9 mouse cellular contexts compared by ENCODE assay signal in genomic region chr4:87785132-87786074, GRCm38 (mm10).
A peak's percentile ranks its signal among the peaks of the same experiment; 100 is the strongest.
DNase-seq lines count a peak whose midpoint lies in the region; ATAC-seq and TF ChIP-seq lines count a peak whose summit lies in the region.
"Had no signal": no experiment of that assay in that cellular context is flagged by ENCODE, and none has a peak within 500 bp of the region (broad histone marks: within the 10 kb centered on the region; RNA-seq: fewer than 3 reads in every experiment).

No protein-coding gene starts in this region.

- 40% methylated on average over 12 of the region's 12 CpGs for WGBS in heart, adult 2 months
- 28% methylated on average over 12 of the region's 12 CpGs for WGBS in heart, embryonic 11.5 days (ENCODE audit: insufficient replicate concordance)
- WGBS in intestine, embryonic 16.5 days, result 25% methylated on average over 12 of the region's 12 CpGs
- WGBS in midbrain, postnatal 0 days, result 17% methylated on average over 12 of the region's 12 CpGs

- no peaks in the 10 kb centered on the region for H3K4me1 ChIP-seq in heart, adult 2 months (ENCODE audit: control insufficient read depth, insufficient read depth, low read length)
- peaks cover 4% of the 10 kb centered on the region; the same call in 1 of the 2 replicates for H3K4me1 ChIP-seq in heart, embryonic 11.5 days (ENCODE audit: control insufficient read depth, insufficient read depth, low read length)
- 0 out of 2 replicates have a peak, but pooled peaks cover 2% of the 10 kb centered on the region for H3K4me1 ChIP-seq in intestine, embryonic 16.5 days (ENCODE audit: control insufficient read depth, insufficient read depth, low read length)
- H3K4me1 ChIP-seq in midbrain, postnatal 0 days (ENCODE audit: insufficient read depth, low read length), result no peaks in the 10 kb centered on the region
- H3K4me1 ChIP-seq: liver, embryonic 13.5 days had no signal

- no peak overlapping the region for H3K27ac ChIP-seq in heart, adult 2 months
- H3K27ac ChIP-seq in heart, embryonic 11.5 days (ENCODE audit: low read depth, low read length), result no peak overlapping the region
- no peak overlapping the region for H3K27ac ChIP-seq in intestine, embryonic 16.5 days (ENCODE audit: low read length)
- no peak overlapping the region for H3K27ac ChIP-seq in midbrain, postnatal 0 days (ENCODE audit: low read depth, low read length)
- H3K27ac ChIP-seq: liver, embryonic 13.5 days had no signal

- H3K4me2 ChIP-seq in heart, embryonic 11.5 days, result no peak overlapping the region
- no peak overlapping the region for H3K4me2 ChIP-seq in intestine, embryonic 16.5 days (ENCODE audit: low read depth, low read length)
- H3K4me2 ChIP-seq in midbrain, postnatal 0 days (ENCODE audit: low read depth, low read length, poor library complexity, severe bottlenecking), result 0 out of 2 replicates have a peak overlapping the region, but pooled peaks have one; percentile 2
- H3K4me2 ChIP-seq: liver, embryonic 13.5 days had no signal

- no peaks in the 10 kb centered on the region for H3K27me3 ChIP-seq in heart, adult 2 months (ENCODE audit: control insufficient read depth, insufficient read depth, low read length)
- H3K27me3 ChIP-seq in heart, embryonic 11.5 days (ENCODE audit: control insufficient read depth, insufficient read depth, low read length), result no peaks in the 10 kb centered on the region
- H3K27me3 ChIP-seq in intestine, embryonic 16.5 days (replicated peaks; ENCODE audit: control insufficient read depth, insufficient read depth, low read length), result no peaks in the 10 kb centered on the region
- no peaks in the 10 kb centered on the region for H3K27me3 ChIP-seq in midbrain, postnatal 0 days (ENCODE audit: insufficient read depth, low read length)
- H3K27me3 ChIP-seq: liver, embryonic 13.5 days had no signal

- TF ChIP-seq POLR2A in heart, adult 2 months (IDR thresholded peaks at IDR 0.05; ENCODE audit: insufficient read depth, low read depth, low read length), result no peak

- 0 out of 2 replicates have a peak, but pooled peaks have one; percentile 55 for TF ChIP-seq EP300 in heart, adult 2 months (IDR thresholded peaks at IDR 0.05; ENCODE audit: insufficient read depth, low read depth, low read length)

- H3K36me3 ChIP-seq in heart, adult 2 months (ENCODE audit: control insufficient read depth, insufficient read depth, low read length), result no peaks in the 10 kb centered on the region
- H3K36me3 ChIP-seq in heart, embryonic 11.5 days (ENCODE audit: control insufficient read depth, insufficient read depth, low read length), result peaks cover 10% of the 10 kb centered on the region; the same call in 1 of the 2 replicates
- 0 out of 2 replicates have a peak, but pooled peaks cover 5% of the 10 kb centered on the region for H3K36me3 ChIP-seq in intestine, embryonic 16.5 days (ENCODE audit: control insufficient read depth, insufficient read depth, low read length)
- H3K36me3 ChIP-seq in midbrain, postnatal 0 days (ENCODE audit: insufficient read depth, low read length), result peaks cover 5% of the 10 kb centered on the region; the same call in 1 of the 2 replicates

- H3K9me3 ChIP-seq in heart, embryonic 11.5 days (replicated peaks; ENCODE audit: control insufficient read depth, low read length), result no peaks in the 10 kb centered on the region
- no peaks in the 10 kb centered on the region for H3K9me3 ChIP-seq in intestine, embryonic 16.5 days (ENCODE audit: control insufficient read depth, low read length)
- H3K9me3 ChIP-seq in midbrain, postnatal 0 days (ENCODE audit: low read length), result no peaks in the 10 kb centered on the region
- H3K9me3 ChIP-seq: liver, embryonic 13.5 days had no signal

- intact Hi-C loops in heart, adult 2 months (cut with DNase I), result loop anchor here (5.0 to 10.0 kb wide), 5 partner anchors 119 to 757 kb away; partner anchors contain the start of gene Mllt3
- intact Hi-C loops in left cerebral cortex, postnatal 14 days (cut with DNase I), result loop anchor here (5.0 kb wide), 2 partner anchors 247 to 567 kb away; partner anchors contain the start of gene Mllt3

- H3K79me2 ChIP-seq in heart, adult 2 months (replicated peaks; ENCODE audit: control insufficient read depth, insufficient read depth, low read length), result no peaks in the 10 kb centered on the region

- no peak overlapping the region for H3K4me3 ChIP-seq in heart, adult 2 months
- no peak overlapping the region for H3K4me3 ChIP-seq in heart, embryonic 11.5 days (ENCODE audit: low read depth, low read length)
- H3K4me3 ChIP-seq in intestine, embryonic 16.5 days (ENCODE audit: low read length), result no peak overlapping the region
- H3K4me3 ChIP-seq in midbrain, postnatal 0 days (ENCODE audit: low read depth, low read length), result no peak overlapping the region
- H3K4me3 ChIP-seq: liver, embryonic 13.5 days had no signal

- DNase-seq in heart, adult 2 months, result peak; percentile 36 to 46
- DNase-seq in cerebellum, adult 9-10 months, result peak; percentile 88
- DNase-seq in frontal cortex, adult 2 months (ENCODE audit: extremely low spot score in 1 of 2, low spot score in 1 of 2), result peak; percentile 33 to 77
- DNase-seq in left cerebral cortex, postnatal 14 days (ENCODE audit: low spot score in 2 of 2), result peak; percentile 67 to 71
- peak; percentile 82 for DNase-seq in midbrain, postnatal 0 days (ENCODE audit: low spot score)
- peak; percentile 22 for DNase-seq in testis, postnatal 14 days (ENCODE audit: low spot score)
- DNase-seq: liver, embryonic 13.5 days had no signal

- no peak for ATAC-seq in heart, embryonic 11.5 days (replicated peaks; ENCODE audit: insufficient number of reproducible peaks, low FRiP score, low TSS enrichment)
- peak; percentile 81 for ATAC-seq in intestine, embryonic 16.5 days
- ATAC-seq in midbrain, postnatal 0 days (ENCODE audit: low FRiP score), result peak; percentile 74

- no peak overlapping the region for H3K9ac ChIP-seq in heart, adult 2 months (ENCODE audit: low read depth, low read length)
- no peak overlapping the region for H3K9ac ChIP-seq in heart, embryonic 11.5 days (ENCODE audit: low read depth, low read length)
- H3K9ac ChIP-seq in intestine, embryonic 16.5 days (ENCODE audit: low read depth, low read length), result no peak overlapping the region
- no peak overlapping the region for H3K9ac ChIP-seq in midbrain, postnatal 0 days (replicated peaks; ENCODE audit: low read length, poor library complexity, severe bottlenecking)
- H3K9ac ChIP-seq: liver, embryonic 13.5 days had no signal

- TF ChIP-seq CTCF in heart, adult 2 months (IDR thresholded peaks at IDR 0.05), result peak; percentile 79
- peak; percentile 82 for TF ChIP-seq CTCF in midbrain, postnatal 0 days (IDR thresholded peaks at IDR 0.05)

Comparison
In these comparisons a context has a peak if more than half of its experiments do, and no peak if none do; other contexts are left out.
1. DNase-seq: peak in every context shown above with its lines; median percentile 88 in cerebellum, adult 9-10 months; 82 in midbrain, postnatal 0 days; 69 in left cerebral cortex, postnatal 14 days; 55 in frontal cortex, adult 2 months; 41 in heart, adult 2 months; 22 in testis, postnatal 14 days.